Mouse (Mus musculus) thymus, adult 2 months (tissue): ENCODE data around the gene Lrrc23. TPM values are rescaled to one million over a fixed set of nuclear protein-coding genes. Genes with fewer than 3 reads are reported as not detected.

Source experiments
- DNase-seq: peaks from one replicate; pipeline ENCODE4 v3.0.0; 2021
- H3K27ac ChIP-seq: fragments of 200-500 bp; 2 replicates; pipeline ENCODE4 v1.5.1; 2012; ENCODE audit warnings: low read length, control low read depth; ENCODE audit not compliant: control insufficient read depth, insufficient read depth
- H3K27me3 ChIP-seq: fragments of 200-500 bp; 2 replicates; pipeline ENCODE4 v1.6.1; 2012; ENCODE audit warnings: mild to moderate bottlenecking, low read length, moderate library complexity, mixed read lengths; ENCODE audit not compliant: control insufficient read depth, insufficient read depth
- H3K36me3 ChIP-seq: fragments of 200-500 bp; 2 replicates; pipeline ENCODE4 v1.6.1; 2012; ENCODE audit warnings: mild to moderate bottlenecking, low read length, moderate library complexity; ENCODE audit not compliant: control insufficient read depth, insufficient read depth
- H3K4me1 ChIP-seq: fragments of 200-500 bp; replicated peaks from 2 replicates; pipeline ENCODE4 v1.6.1; 2012; ENCODE audit warnings: low read length; ENCODE audit not compliant: control insufficient read depth, insufficient read depth
- H3K4me3 ChIP-seq: fragments of 200-500 bp; 2 replicates; pipeline ENCODE4 v1.5.1; 2012; ENCODE audit warnings: mild to moderate bottlenecking, low read length, control low read depth, moderate library complexity; ENCODE audit not compliant: control insufficient read depth, insufficient read depth
- CTCF ChIP-seq: fragments of 200-500 bp; IDR thresholded peaks from 2 replicates; pipeline ENCODE4 v1.5.1; 2012; ENCODE audit warnings: mild to moderate bottlenecking, control low read depth, low read length, moderate library complexity, borderline replicate concordance; ENCODE audit not compliant: control insufficient read depth, poor library complexity, insufficient read depth; ENCODE audit errors: extremely low read depth
- POLR2A ChIP-seq: fragments of 200-500 bp; IDR thresholded peaks from 2 replicates; pipeline ENCODE4 v1.6.1; 2012; ENCODE audit warnings: mild to moderate bottlenecking, low read length, control low read depth, moderate library complexity; ENCODE audit not compliant: control insufficient read depth, poor library complexity, insufficient read depth; ENCODE audit errors: extremely low read depth
- whole genome bisulfite sequencing: fragments of 180-500 bp; shearing (Covaris S2); methylation state at CpG from one replicate; pipeline ENCODE4 v1.1.7; 2018; 5-methylcytosine and 5-hydroxymethylcytosine counted together
- polyA plus RNA-seq: library from polyadenylated mRNA; depleted of rRNA; stranded (reverse); fragments of >200 nt; gene quantifications from 2 replicates; pipeline ENCODE4 v1.2.3, GENCODE M21; 2012; rRNA removed

Gene Lrrc23
- polyA plus RNA-seq, 1 experiment = 5.5 TPM

DNA sequence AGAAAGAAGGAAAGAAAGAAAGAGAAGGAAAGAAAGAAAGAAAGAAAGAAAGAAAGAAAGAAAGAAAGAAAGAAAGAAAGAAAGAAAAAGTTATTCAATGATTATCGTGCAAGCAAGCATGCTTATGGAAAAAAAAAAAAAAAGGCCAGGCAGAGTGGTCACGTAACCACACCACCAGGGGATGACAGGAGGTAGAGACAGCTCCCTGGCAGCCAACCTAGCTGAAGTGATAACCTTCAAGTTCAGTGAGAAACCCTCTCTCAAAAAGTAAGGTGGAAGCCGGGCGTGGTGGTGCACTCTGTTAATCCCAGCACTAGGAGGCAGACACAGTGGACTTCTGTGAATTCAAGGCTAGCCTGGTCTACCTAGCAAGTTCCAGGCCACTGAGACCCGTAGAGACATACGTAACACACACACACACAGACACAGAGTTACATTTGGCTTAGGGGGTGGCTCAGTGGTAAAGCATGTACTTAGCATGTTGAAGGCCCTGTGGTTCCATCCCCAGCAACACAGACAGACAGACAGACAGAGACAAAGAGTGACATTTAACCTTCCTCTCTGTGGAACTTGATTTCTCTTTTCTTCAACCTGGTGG is 56.6 kb downstream of the Lrrc23 start:
- H3K36me3 ChIP-seq = peaks cover 33% of the 10 kb centered on the region
- peak overlapping the region; percentile 64 for H3K27ac ChIP-seq
- no peak for DNase-seq
- H3K27me3 ChIP-seq = no peaks in the 10 kb centered on the region
- peaks cover 48% of the 10 kb centered on the region for H3K4me1 ChIP-seq
- WGBS = 68% methylated on average over 6 of the region's 6 CpGs
- TF ChIP-seq POLR2A (no peak), CTCF (no peak)
- H3K4me3 ChIP-seq = no peak overlapping the region

DNA sequence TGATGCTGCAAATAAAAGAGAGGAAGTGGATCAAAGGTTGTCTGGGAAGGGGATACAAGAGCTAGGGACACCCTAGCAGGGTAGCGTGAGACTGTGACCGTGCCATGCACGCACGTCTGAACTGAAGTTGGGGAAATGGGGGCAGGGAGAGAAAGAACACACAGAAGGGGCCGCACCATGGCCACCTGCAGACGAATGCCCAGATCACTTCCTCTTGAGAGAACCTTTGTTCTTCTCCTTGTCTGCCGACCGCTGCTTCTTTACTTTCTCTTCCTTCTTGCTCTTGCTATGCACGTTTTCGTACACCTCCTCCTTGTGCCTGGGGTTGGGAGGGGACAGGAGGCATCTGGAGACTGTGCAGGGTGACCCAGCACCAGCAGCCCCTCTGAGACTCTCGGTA is 58.6 kb downstream of the Lrrc23 start:
- no peaks in the 10 kb centered on the region for H3K27me3 ChIP-seq
- peaks cover 48% of the 10 kb centered on the region for H3K4me1 ChIP-seq
- peaks cover 26% of the 10 kb centered on the region for H3K36me3 ChIP-seq
- peak overlapping the region; percentile 81 for H3K27ac ChIP-seq
- TF ChIP-seq CTCF (no peak), POLR2A (0 out of 2 replicates have a peak, but pooled peaks have one; percentile 10)
- 3% methylated on average over 11 of the region's 11 CpGs for WGBS
- no peak for DNase-seq
- peak overlapping the region; percentile 10 for H3K4me3 ChIP-seq

Other genes with a start within 250 kb of the Lrrc23 start
- gene C1s1, start 237.4 kb downstream of the Lrrc23 start, polyA plus RNA-seq = 17.3 and 26.8 TPM in 2 replicates
- not detected in 2 replicates for gene C1rb, start 209.4 kb downstream of the Lrrc23 start, polyA plus RNA-seq
- gene C1s2, start 143.6 kb downstream of the Lrrc23 start, polyA plus RNA-seq = 0.08 and 0.13 TPM in 2 replicates
- gene Lpcat3, start 116.7 kb downstream of the Lrrc23 start, polyA plus RNA-seq = 173 and 184 TPM in 2 replicates
- 203 and 210 TPM in 2 replicates for gene Emg1, start 67.5 kb downstream of the Lrrc23 start, polyA plus RNA-seq
- gene Phb2, start 67.4 kb downstream of the Lrrc23 start, polyA plus RNA-seq = 150 and 171 TPM in 2 replicates
- 210 and 212 TPM in 2 replicates for gene Ptpn6, start 41.0 kb downstream of the Lrrc23 start, polyA plus RNA-seq
- gene Grcc10, start 38.4 kb downstream of the Lrrc23 start, polyA plus RNA-seq = 265 and 352 TPM in 2 replicates
- gene Gm45234, start 23.7 kb downstream of the Lrrc23 start, polyA plus RNA-seq = not detected in 2 replicates
- gene Atn1, start 23.2 kb downstream of the Lrrc23 start, polyA plus RNA-seq = 48.3 and 51.6 TPM in 2 replicates
- gene Eno2, start 10.1 kb downstream of the Lrrc23 start, polyA plus RNA-seq = 10.2 and 12.9 TPM in 2 replicates
- 7.1 and 8.1 TPM in 2 replicates for gene Spsb2, start 28.9 kb upstream of the Lrrc23 start, polyA plus RNA-seq
- gene Tpi1, start 34.6 kb upstream of the Lrrc23 start, polyA plus RNA-seq = 171 and 181 TPM in 2 replicates
- 118 and 121 TPM in 2 replicates for gene Usp5, start 49.8 kb upstream of the Lrrc23 start, polyA plus RNA-seq
- 202 and 248 TPM in 2 replicates for gene Cdca3, start 49.8 kb upstream of the Lrrc23 start, polyA plus RNA-seq
- 2.8 and 4.0 TPM in 2 replicates for gene Gnb3, start 60.5 kb upstream of the Lrrc23 start, polyA plus RNA-seq
- 20.1 and 26.8 TPM in 2 replicates for gene P3h3, start 78.0 kb upstream of the Lrrc23 start, polyA plus RNA-seq
- gene Gpr162, start 84.3 kb upstream of the Lrrc23 start, polyA plus RNA-seq = 136 and 138 TPM in 2 replicates
- 549 and 565 TPM in 2 replicates for gene Cd4, start 108.5 kb upstream of the Lrrc23 start, polyA plus RNA-seq
- 27.7 and 30.1 TPM in 2 replicates for gene Lag3, start 132.0 kb upstream of the Lrrc23 start, polyA plus RNA-seq
- 1,595 and 1,797 TPM in 2 replicates for gene Ptms, start 140.4 kb upstream of the Lrrc23 start, polyA plus RNA-seq
- gene Mlf2, start 151.7 kb upstream of the Lrrc23 start, polyA plus RNA-seq = 404 and 428 TPM in 2 replicates
- gene Cops7a, start 185.8 kb upstream of the Lrrc23 start, polyA plus RNA-seq = 168 and 199 TPM in 2 replicates
- 5.1 and 5.5 TPM in 2 replicates for gene Pianp, start 217.0 kb upstream of the Lrrc23 start, polyA plus RNA-seq
- 117 and 126 TPM in 2 replicates for gene Zfp384, start 229.4 kb upstream of the Lrrc23 start, polyA plus RNA-seq